Comparison of ENCODE assay signal across 9 mouse cellular contexts in the genomic region with DNA sequence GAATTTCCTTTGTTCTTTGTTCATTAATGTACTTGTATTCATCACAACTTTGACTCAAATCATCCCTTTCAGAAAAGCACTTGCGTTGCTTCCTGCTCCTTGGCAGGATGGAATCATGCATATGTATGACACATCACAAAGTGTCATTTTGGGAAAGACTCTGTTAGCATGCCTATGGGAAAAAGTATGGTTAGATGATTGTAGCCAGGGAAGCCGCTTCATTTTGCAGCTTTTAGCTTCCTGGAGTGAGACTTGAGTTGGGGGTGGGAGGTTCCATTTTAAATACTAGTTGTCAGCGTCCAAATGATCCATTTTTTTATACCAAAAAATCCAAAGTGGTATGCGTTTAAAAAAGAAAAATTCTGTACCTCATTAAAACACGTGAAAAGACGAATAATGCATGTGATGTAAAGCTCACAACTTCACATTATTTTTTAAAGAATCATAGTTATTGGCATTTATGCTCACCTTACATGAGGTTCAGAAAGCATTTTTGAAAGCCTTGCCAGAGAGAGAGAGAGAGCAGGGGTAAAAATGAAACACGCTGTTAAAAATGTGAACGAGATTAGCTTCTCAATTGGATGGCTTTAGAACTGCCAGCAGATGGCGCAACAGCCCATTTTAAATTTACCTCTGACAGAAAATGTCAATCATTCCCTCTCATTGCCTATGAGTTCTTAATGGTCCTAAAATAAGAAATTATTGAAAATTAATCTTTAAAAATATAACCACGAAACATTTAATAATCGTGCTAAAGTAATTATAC. TPM values are rescaled to one million over a fixed set of nuclear protein-coding genes. Genes with fewer than 3 reads are reported as not detected.
DNase-seq lines count a peak whose midpoint lies in the region; ATAC-seq lines count a peak whose summit lies in the region.
"Had no signal": no experiment of that assay in that cellular context is flagged by ENCODE, and none has a peak within 500 bp of the region (broad histone marks: within the 10 kb centered on the region; RNA-seq: fewer than 3 reads in every experiment).

No protein-coding gene starts in this region.

- no peak for ATAC-seq in kidney, embryonic 14.5 days (ENCODE audit: low FRiP score, low TSS enrichment)
- peak; percentile 58 for ATAC-seq in midbrain, embryonic 13.5 days

- H3K9ac ChIP-seq in kidney, embryonic 14.5 days (ENCODE audit: low read depth, low read length): no peak overlapping the region
- H3K9ac ChIP-seq in midbrain, embryonic 13.5 days (replicated peaks): no peak overlapping the region
- H3K9ac ChIP-seq: embryonic facial prominence, embryonic 12.5 days had no signal

- no peaks in the 10 kb centered on the region for H3K4me1 ChIP-seq in kidney, embryonic 14.5 days (ENCODE audit: control insufficient read depth, insufficient read depth, low read length)
- no peaks in the 10 kb centered on the region for H3K4me1 ChIP-seq in midbrain, embryonic 13.5 days (replicated peaks)
- H3K4me1 ChIP-seq: embryonic facial prominence, embryonic 12.5 days had no signal

- peak; percentile 30 for DNase-seq in kidney, adult 18-20 months
- peak; percentile 89 for DNase-seq in NIH3T3 (ENCODE audit: low read depth)
- peak; percentile 66 for DNase-seq in embryo, embryonic 10 days (ENCODE audit: low spot score)
- DNase-seq in heart, postnatal 14 days: peak; percentile 75 to 79
- DNase-seq in layer of hippocampus, postnatal 36 days: peak; percentile 37 to 40
- peak; percentile 68 for DNase-seq in thymus, postnatal 4 days

- 42% methylated on average over 11 of the region's 11 CpGs for WGBS in kidney, embryonic 14.5 days
- WGBS in midbrain, embryonic 13.5 days: 29% methylated on average over 11 of the region's 11 CpGs

- no peaks in the 10 kb centered on the region for H3K9me3 ChIP-seq in kidney, embryonic 14.5 days (ENCODE audit: control insufficient read depth, low read length)
- no peaks in the 10 kb centered on the region for H3K9me3 ChIP-seq in midbrain, embryonic 13.5 days
- H3K9me3 ChIP-seq: embryonic facial prominence, embryonic 12.5 days had no signal

- no peak overlapping the region for H3K4me3 ChIP-seq in kidney, embryonic 14.5 days (ENCODE audit: low read length)
- H3K4me3 ChIP-seq in midbrain, embryonic 13.5 days (replicated peaks): no peak overlapping the region
- H3K4me3 ChIP-seq: embryonic facial prominence, embryonic 12.5 days had no signal

- no peaks in the 10 kb centered on the region for H3K36me3 ChIP-seq in kidney, embryonic 14.5 days (ENCODE audit: control insufficient read depth, insufficient read depth, low read length)
- H3K36me3 ChIP-seq in midbrain, embryonic 13.5 days: no peaks in the 10 kb centered on the region
- H3K36me3 ChIP-seq: embryonic facial prominence, embryonic 12.5 days had no signal

- H3K27me3 ChIP-seq in kidney, embryonic 14.5 days (ENCODE audit: control insufficient read depth, insufficient read depth, low read length): no peaks in the 10 kb centered on the region
- H3K27me3 ChIP-seq in midbrain, embryonic 13.5 days: no peaks in the 10 kb centered on the region
- H3K27me3 ChIP-seq: embryonic facial prominence, embryonic 12.5 days had no signal

- intact Hi-C loops in heart, postnatal 14 days (cut with DNase I): loop anchor here (2.0 to 10.0 kb wide), 8 partner anchors 110 to 1866 kb away; partner anchors contain the start of gene Klf6

- H3K4me2 ChIP-seq in kidney, embryonic 14.5 days (replicated peaks; ENCODE audit: low read depth, low read length): no peak overlapping the region
- H3K4me2 ChIP-seq in midbrain, embryonic 13.5 days (replicated peaks): no peak overlapping the region
- H3K4me2 ChIP-seq: embryonic facial prominence, embryonic 12.5 days had no signal

- no peak overlapping the region for H3K27ac ChIP-seq in kidney, embryonic 14.5 days (ENCODE audit: low read depth, low read length)
- no peak overlapping the region for H3K27ac ChIP-seq in midbrain, embryonic 13.5 days
- H3K27ac ChIP-seq: embryonic facial prominence, embryonic 12.5 days had no signal

RNA-seq across cellular contexts. Expression of gene Akr1e1, which starts 57.6 kb away (rescaled TPM):
- polyA plus RNA-seq in kidney, embryonic 14.5 days (2014; fragmentation: Nextera tagmentation; extraction: Ambion mirVana): 32.2 and 35.6 TPM in 2 replicates
- 10 to 100 TPM; 14.2 to 15.8 TPM for total RNA-seq in heart, postnatal 14 days (2021)
- total RNA-seq in layer of hippocampus, postnatal 36 days (2021): 10 to 100 TPM; 21.8 to 24.1 TPM
- 40.8 and 54.2 TPM in 2 replicates for polyA plus RNA-seq in midbrain, embryonic 13.5 days (2015; fragmentation: Nextera tagmentation; extraction: Ambion mirVana)

Comparison
In these comparisons a context has a peak if more than half of its experiments do, and no peak if none do; other contexts are left out.
1. DNase-seq: peak in every context shown above with its lines; median percentile 89 in NIH3T3; 77 in heart, postnatal 14 days; 68 in thymus, postnatal 4 days; 66 in embryo, embryonic 10 days; 38 in layer of hippocampus, postnatal 36 days; 30 in kidney, adult 18-20 months.